Mouse (Mus musculus) forebrain, embryonic 12.5 days (tissue): Measurements from ENCODE around the gene Stag2. TPM values are rescaled to one million over a fixed set of nuclear protein-coding genes. Genes with fewer than 3 reads are reported as not detected.

Experiments used
- ATAC-seq: fragments of 200-750 bp; cut with Nextera tagmentation; 2 replicates; pipeline ENCODE4 v1.8.0; 2017; ENCODE audit warnings: moderate TSS enrichment; ENCODE audit not compliant: low FRiP score
- H3K27ac ChIP-seq: fragments of 300-500 bp; sonication (generic); 2 replicates; pipeline ENCODE4 v1.5.1; 2016; ENCODE audit warnings: mild to moderate bottlenecking
- H3K27me3 ChIP-seq: fragments of 300-500 bp; sonication (generic); 2 replicates; pipeline ENCODE4 v1.6.1; 2016; ENCODE audit warnings: mild to moderate bottlenecking
- H3K36me3 ChIP-seq: fragments of 300-500 bp; sonication (generic); replicated peaks from 2 replicates; pipeline ENCODE4 v1.6.1; 2016; ENCODE audit warnings: mild to moderate bottlenecking
- H3K4me1 ChIP-seq: fragments of 300-500 bp; sonication (generic); 2 replicates; pipeline ENCODE4 v1.6.1; 2016
- H3K4me2 ChIP-seq: fragments of 300-500 bp; sonication (generic); 2 replicates; pipeline ENCODE4 v1.6.1; 2016; ENCODE audit warnings: mild to moderate bottlenecking, moderate library complexity
- H3K4me3 ChIP-seq: fragments of 300-500 bp; sonication (generic); replicated peaks from 2 replicates; pipeline ENCODE4 v1.5.1; 2016; ENCODE audit warnings: mild to moderate bottlenecking
- H3K9ac ChIP-seq: fragments of 300-500 bp; sonication (generic); 2 replicates; pipeline ENCODE4 v1.6.1; 2016; ENCODE audit warnings: mild to moderate bottlenecking
- H3K9me3 ChIP-seq: fragments of 300-500 bp; sonication (generic); 2 replicates; pipeline ENCODE4 v1.6.1; 2016
- WGBS: fragments of 180-500 bp; shearing (Covaris S2); methylation state at CpG from one replicate; pipeline ENCODE4 v1.1.7; 2016; 5-methylcytosine and 5-hydroxymethylcytosine counted together
- polyA plus RNA-seq: library from polyadenylated mRNA; unstranded; fragments of >200 nt; fragmentation: Nextera tagmentation; extraction: Ambion mirVana; gene quantifications from 2 replicates; pipeline ENCODE4 v1.2.1, GENCODE M21; 2016

Stag2 gene
- polyA plus RNA-seq, 1 experiment from 2014 or later = 67.2 TPM

DNA sequence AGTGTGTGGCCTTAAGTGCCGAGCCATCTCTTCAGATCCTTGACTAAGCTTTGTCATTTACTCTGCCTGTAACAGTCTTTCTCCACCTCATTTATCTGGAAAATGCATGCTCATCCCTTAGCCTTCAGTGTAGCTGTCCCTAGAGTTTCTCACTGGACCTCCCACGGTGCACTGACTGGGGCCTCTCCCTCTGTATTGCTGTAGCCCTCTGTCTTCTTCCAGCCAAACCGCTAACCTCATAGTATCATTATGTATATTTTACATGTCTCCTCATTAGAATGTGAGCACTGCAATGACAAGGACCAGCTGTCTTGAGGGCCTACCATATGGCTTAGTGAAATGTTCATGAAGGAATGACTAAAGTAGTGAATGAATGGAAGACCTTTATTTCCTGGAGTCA lies 166.1 kb downstream of the Stag2 start:
- H3K9ac ChIP-seq = no peak overlapping the region
- no peaks in the 10 kb centered on the region for H3K27me3 ChIP-seq
- 88% methylated on average over 3 of the region's 3 CpGs for WGBS
- no peaks in the 10 kb centered on the region for H3K36me3 ChIP-seq
- 0 out of 2 replicates have a peak, but pooled peaks cover 3% of the 10 kb centered on the region for H3K4me1 ChIP-seq
- no peak overlapping the region for H3K4me2 ChIP-seq
- H3K9me3 ChIP-seq = no peaks in the 10 kb centered on the region
- H3K4me3 ChIP-seq = no peak overlapping the region
- H3K27ac ChIP-seq = no peak overlapping the region
- ATAC-seq = no peak

DNA sequence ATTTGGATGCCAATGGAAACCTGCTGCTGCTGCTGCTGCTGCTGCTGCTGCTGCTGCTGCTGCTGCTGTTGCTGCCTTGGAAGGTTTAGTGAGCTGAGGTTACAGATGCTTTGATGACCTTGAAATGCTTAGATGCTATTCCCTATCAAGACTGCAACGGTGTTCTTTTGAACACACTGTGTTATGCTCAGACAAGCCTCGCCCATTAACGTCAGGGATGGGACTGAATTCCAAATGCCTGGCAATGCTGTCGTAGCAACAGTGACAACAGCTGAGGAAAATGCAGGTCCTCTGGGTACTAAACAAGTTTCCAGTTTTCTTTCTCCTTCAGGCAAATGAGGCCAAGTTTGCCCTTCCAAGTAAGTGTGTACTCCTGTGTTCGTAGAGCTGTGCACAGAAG lies 171.3 kb downstream of the Stag2 start:
- H3K27me3 ChIP-seq = no peaks in the 10 kb centered on the region
- H3K27ac ChIP-seq = no peak overlapping the region
- no peak overlapping the region for H3K4me3 ChIP-seq
- H3K9ac ChIP-seq = no peak overlapping the region
- H3K4me2 ChIP-seq = no peak overlapping the region
- no peaks in the 10 kb centered on the region for H3K9me3 ChIP-seq
- 43% methylated on average over 5 of the region's 5 CpGs for WGBS
- no peak for ATAC-seq
- H3K4me1 ChIP-seq = 0 out of 2 replicates have a peak, but pooled peaks cover 7% of the 10 kb centered on the region
- H3K36me3 ChIP-seq = no peaks in the 10 kb centered on the region

DNA sequence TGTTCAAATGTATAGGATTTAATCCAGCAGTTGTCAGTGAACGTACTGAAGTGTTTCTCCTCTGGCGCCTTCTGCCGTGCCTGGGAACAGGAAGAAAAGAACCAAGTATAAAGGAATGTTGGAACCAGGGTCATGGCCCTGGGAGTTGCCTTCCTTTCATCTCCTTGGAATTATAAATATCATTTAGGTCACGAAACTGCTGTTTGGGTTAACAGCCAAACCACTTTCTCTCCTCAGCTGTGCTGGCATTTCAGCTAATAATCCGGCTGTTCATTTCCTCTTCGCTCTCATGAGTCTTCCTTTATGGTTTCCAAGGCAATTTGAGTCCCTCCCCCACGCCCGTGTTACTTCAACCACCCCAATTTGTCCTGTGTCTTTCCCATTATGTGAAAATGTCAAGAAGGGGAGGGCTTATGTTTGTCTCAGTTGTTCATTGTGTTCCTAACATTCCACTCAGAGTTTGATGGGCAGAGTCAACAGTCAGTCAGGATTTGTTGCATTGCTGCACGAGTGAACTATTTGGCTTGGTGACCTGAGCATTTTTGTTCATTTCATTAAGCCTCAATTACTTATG lies 172.2 kb downstream of the Stag2 start:
- H3K36me3 ChIP-seq = no peaks in the 10 kb centered on the region
- no peak overlapping the region for H3K27ac ChIP-seq
- H3K4me3 ChIP-seq = no peak overlapping the region
- no peak overlapping the region for H3K9ac ChIP-seq
- WGBS = 23% methylated on average over 9 of the region's 9 CpGs
- no peak for ATAC-seq
- H3K4me1 ChIP-seq = 0 out of 2 replicates have a peak, but pooled peaks cover 7% of the 10 kb centered on the region
- H3K4me2 ChIP-seq = no peak overlapping the region
- H3K27me3 ChIP-seq = no peaks in the 10 kb centered on the region
- no peaks in the 10 kb centered on the region for H3K9me3 ChIP-seq

DNA sequence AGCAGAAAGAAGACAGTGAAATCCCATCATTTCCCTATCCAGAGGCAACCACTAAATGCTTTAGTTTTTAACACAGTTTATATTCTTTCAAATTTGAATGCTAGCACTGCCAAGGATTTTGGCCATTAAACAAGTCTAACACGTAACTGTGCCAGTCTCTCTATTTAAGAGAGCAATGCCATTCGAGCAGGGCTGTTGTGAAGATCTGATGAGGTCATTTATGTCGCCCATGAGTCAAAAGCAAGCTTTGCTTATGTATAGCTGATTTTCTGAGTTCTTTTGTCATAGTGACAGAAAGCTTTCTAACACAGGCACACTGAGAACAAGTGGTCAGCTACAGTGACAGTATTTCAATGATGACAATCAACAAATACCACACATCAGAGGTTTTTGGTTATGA lies 175.7 kb downstream of the Stag2 start:
- Histone ChIP-seq H3K4me1 (0 out of 2 replicates have a peak, but pooled peaks cover 7% of the 10 kb centered on the region), H3K36me3 (no peaks in the 10 kb centered on the region), H3K9ac (no peak overlapping the region), H3K4me2 (no peak overlapping the region), H3K9me3 (no peaks in the 10 kb centered on the region), H3K27ac (no peak overlapping the region), H3K4me3 (no peak overlapping the region), H3K27me3 (no peaks in the 10 kb centered on the region)
- WGBS = 32% methylated on average over 3 of the region's 3 CpGs
- no peak for ATAC-seq

Other genes starting within 250 kb of the Stag2 start
- gene Thoc2, start 228.6 kb upstream of the Stag2 start, polyA plus RNA-seq = 118 and 119 TPM in 2 replicates
- gene Xiap, start 89.6 kb upstream of the Stag2 start, polyA plus RNA-seq = 12.3 and 14.9 TPM in 2 replicates